Mouse (Mus musculus) heart, embryonic 10.5 days (tissue): ENCODE data around the gene Vps9d1. TPM values are rescaled to one million over a fixed set of nuclear protein-coding genes. Genes with fewer than 3 reads are reported as not detected.
"Not testable (repeated sequence)": the region's sequence is repeated elsewhere in the genome, so short reads cannot be mapped to it uniquely, and the experiment has no call there.

Experiments
- DNase-seq: peaks from one replicate; pipeline ENCODE4 v3.0.0-alpha.2; 2017; ENCODE audit warnings: low spot score
- H3K27ac ChIP-seq: fragments of 300-500 bp; sonication (generic); 2 replicates; pipeline ENCODE4 v1.5.1; 2016; ENCODE audit warnings: mild to moderate bottlenecking
- H3K27me3 ChIP-seq: fragments of 300-500 bp; sonication (generic); 2 replicates; pipeline ENCODE4 v1.6.1; 2016; ENCODE audit warnings: mild to moderate bottlenecking; ENCODE audit not compliant: poor library complexity, insufficient read depth, severe bottlenecking
- H3K36me3 ChIP-seq: fragments of 300-500 bp; sonication (generic); 2 replicates; pipeline ENCODE4 v1.6.1; 2016; ENCODE audit warnings: mild to moderate bottlenecking, moderate library complexity
- H3K4me1 ChIP-seq: fragments of 300-500 bp; sonication (generic); 2 replicates; pipeline ENCODE4 v1.6.1; 2016; ENCODE audit warnings: mild to moderate bottlenecking
- H3K4me3 ChIP-seq: fragments of 300-500 bp; sonication (generic); 2 replicates; pipeline ENCODE4 v1.5.1; 2016; ENCODE audit warnings: mild to moderate bottlenecking, moderate library complexity
- H3K9me3 ChIP-seq: fragments of 300-500 bp; sonication (generic); 2 replicates; pipeline ENCODE4 v1.6.1; 2016; ENCODE audit warnings: mild to moderate bottlenecking, moderate library complexity
- WGBS: fragments of 180-500 bp; shearing (Covaris S2); methylation state at CpG from one replicate; pipeline ENCODE4 v1.1.7; 2016; 5-methylcytosine and 5-hydroxymethylcytosine counted together
- polyA plus RNA-seq: library from polyadenylated mRNA; unstranded; fragments of >200 nt; fragmentation: Nextera tagmentation; extraction: Ambion mirVana; gene quantifications from 2 replicates; pipeline ENCODE4 v1.2.1, GENCODE M21; 2016

The Vps9d1 gene
- polyA plus RNA-seq: 19.7 and 20.6 TPM in 2 replicates

GRCm38 (mm10) chr8:123254099-123254885 is at the start of gene Vps9d1, which contains the start of gene Zfp276:
Gene Vps9d1 (minus strand): TSS chr8:123254348.
Gene Zfp276 (plus strand): TSS chr8:123254195.
- Histone ChIP-seq H3K9me3 (no peaks in the 10 kb centered on the region), H3K27ac (peak within 1 kb of the TSS; percentile 98), H3K27me3 (no peaks in the 10 kb centered on the region), H3K4me3 (peak within 1 kb of the TSS; percentile 97), H3K36me3 (peaks cover 64% of the 10 kb centered on the region), H3K4me1 (peaks cover 37% of the 10 kb centered on the region)
- DNase-seq: peak; percentile 94
- WGBS: under 1% methylated on average over 91 of the region's 99 CpGs

DNA sequence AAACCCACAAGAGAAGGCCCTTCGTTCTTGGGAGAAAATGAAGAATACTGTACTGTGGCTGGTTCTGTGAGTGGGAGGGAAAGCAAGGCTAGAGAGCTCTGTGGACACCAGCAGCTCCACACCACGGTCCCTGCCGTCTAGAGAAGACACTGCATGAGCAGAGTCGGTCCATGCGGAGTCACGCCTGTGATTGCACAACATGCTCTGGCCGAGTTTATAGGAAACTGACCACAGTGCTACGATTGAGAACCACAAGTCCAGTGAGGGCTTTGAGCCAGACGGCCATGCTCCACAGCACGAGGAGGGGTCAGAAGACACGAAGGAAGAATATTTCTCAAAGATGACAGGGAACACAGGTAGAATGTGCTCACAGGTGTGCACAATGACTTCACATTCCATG is 44.2 kb upstream of the Vps9d1 start:
- no peak overlapping the region for H3K27ac ChIP-seq
- no peak for DNase-seq
- 93% methylated on average over 11 of the region's 11 CpGs for WGBS
- no peak overlapping the region for H3K4me3 ChIP-seq
- no peaks in the 10 kb centered on the region for H3K4me1 ChIP-seq
- peaks cover 64% of the 10 kb centered on the region for H3K36me3 ChIP-seq
- no peaks in the 10 kb centered on the region for H3K27me3 ChIP-seq
- H3K9me3 ChIP-seq: no peaks in the 10 kb centered on the region

GRCm38 (mm10) chr8:123292785-123293184 is 38.6 kb upstream of the Vps9d1 start:
- Histone ChIP-seq H3K27ac (no peak overlapping the region), H3K4me1 (peaks cover 6% of the 10 kb centered on the region), H3K27me3 (no peaks in the 10 kb centered on the region), H3K36me3 (peaks cover 86% of the 10 kb centered on the region), H3K9me3 (no peaks in the 10 kb centered on the region), H3K4me3 (no peak overlapping the region)
- DNase-seq: no peak
- 87% methylated on average over 2 of the region's 2 CpGs for WGBS

DNA sequence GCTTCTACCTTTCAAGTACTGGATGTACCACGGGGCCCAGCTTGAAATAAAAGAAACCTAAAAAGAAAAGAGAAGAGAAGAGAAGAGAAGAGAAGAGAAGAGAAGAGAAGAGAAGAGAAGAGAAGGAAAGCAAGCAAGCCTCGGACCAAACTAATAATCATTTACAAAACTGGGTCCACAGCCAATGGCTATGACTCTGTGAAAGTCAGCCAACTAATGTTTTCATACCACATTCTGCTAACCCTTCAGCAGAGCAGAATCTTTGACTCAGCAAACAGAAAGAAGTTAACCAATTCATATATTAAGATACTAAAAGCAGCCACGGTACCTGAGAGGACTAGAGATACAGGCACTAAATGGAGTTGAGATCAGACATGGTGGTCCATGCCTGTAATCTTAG is 38.1 kb upstream of the Vps9d1 start:
- Histone ChIP-seq H3K9me3 (no peaks in the 10 kb centered on the region), H3K4me1 (peaks cover 6% of the 10 kb centered on the region), H3K36me3 (peaks cover 87% of the 10 kb centered on the region), H3K27ac (no peak overlapping the region), H3K4me3 (no peak overlapping the region), H3K27me3 (no peaks in the 10 kb centered on the region)
- 86% methylated on average over 3 of the region's 3 CpGs for WGBS
- no peak for DNase-seq

DNA sequence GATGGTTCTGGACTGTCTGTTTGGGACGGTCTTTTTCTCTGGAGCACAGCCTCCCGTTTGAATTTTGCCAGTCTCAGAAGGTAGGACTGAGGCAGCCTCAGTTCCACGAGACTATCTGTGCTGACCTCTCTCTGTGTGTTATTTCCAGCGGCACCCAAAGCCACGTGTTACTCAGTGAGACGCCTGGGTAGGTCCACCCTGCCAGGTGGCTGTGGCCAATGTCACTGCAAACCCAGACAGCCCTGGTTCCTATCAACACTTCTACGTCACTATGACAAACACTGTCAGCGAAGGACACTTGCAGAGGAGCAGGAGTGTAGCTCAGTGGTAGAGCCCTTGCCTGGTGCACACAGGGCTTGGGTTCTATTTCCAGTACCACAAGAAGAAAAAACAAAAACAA is 37.6 kb upstream of the Vps9d1 start:
- H3K27ac ChIP-seq: peak overlapping the region; percentile 16; the same call in 1 of the 2 replicates
- WGBS: 55% methylated on average over 8 of the region's 8 CpGs
- no peak for DNase-seq
- no peaks in the 10 kb centered on the region for H3K9me3 ChIP-seq
- peaks cover 6% of the 10 kb centered on the region for H3K4me1 ChIP-seq
- peaks cover 87% of the 10 kb centered on the region for H3K36me3 ChIP-seq
- H3K27me3 ChIP-seq: no peaks in the 10 kb centered on the region
- no peak overlapping the region for H3K4me3 ChIP-seq

DNA sequence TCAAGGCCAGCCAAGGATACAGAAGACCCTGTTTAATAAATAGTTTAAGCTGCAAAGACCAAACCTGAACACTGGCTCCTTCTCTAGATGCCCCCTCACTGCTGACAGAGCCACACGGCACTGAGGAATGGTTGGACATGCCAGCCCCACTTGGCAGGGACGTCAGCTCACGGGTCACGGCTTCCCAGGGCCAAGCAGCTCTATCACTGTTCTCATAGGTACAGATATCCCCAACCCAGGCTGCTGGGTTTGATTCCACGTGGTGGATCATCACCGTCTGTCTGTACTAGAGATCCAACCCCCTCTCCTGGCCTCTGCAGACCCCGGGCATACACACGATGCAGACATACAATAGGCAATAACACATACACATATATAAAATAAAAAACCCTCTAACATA is 36.5 kb upstream of the Vps9d1 start:
- Histone ChIP-seq H3K9me3 (no peaks in the 10 kb centered on the region), H3K4me3 (no peak overlapping the region), H3K36me3 (peaks cover 85% of the 10 kb centered on the region), H3K4me1 (peaks cover 6% of the 10 kb centered on the region), H3K27me3 (no peaks in the 10 kb centered on the region), H3K27ac (no peak overlapping the region)
- 96% methylated on average over 8 of the region's 8 CpGs for WGBS
- no peak for DNase-seq

GRCm38 (mm10) chr8:123290166-123290565 is 36.0 kb upstream of the Vps9d1 start:
- Histone ChIP-seq H3K36me3 (peaks cover 80% of the 10 kb centered on the region), H3K27ac (no peak overlapping the region), H3K27me3 (no peaks in the 10 kb centered on the region), H3K4me3 (no peak overlapping the region), H3K9me3 (no peaks in the 10 kb centered on the region), H3K4me1 (peaks cover 6% of the 10 kb centered on the region)
- DNase-seq: no peak
- 80% methylated on average over 4 of the region's 4 CpGs for WGBS

- DNase-seq: no peak
- H3K27me3 ChIP-seq: no peaks in the 10 kb centered on the region
- H3K4me3 ChIP-seq: no peak overlapping the region
- no peaks in the 10 kb centered on the region for H3K9me3 ChIP-seq
- 94% methylated on average over 17 of the region's 17 CpGs for WGBS
- H3K27ac ChIP-seq: no peak overlapping the region
- peaks cover 64% of the 10 kb centered on the region for H3K36me3 ChIP-seq
- peaks cover 17% of the 10 kb centered on the region for H3K4me1 ChIP-seq
Measured at GRCm38 (mm10) chr8:123287362-123287761, 33.2 kb upstream of the Vps9d1 start.

GRCm38 (mm10) chr8:123284493-123284892 is 30.3 kb upstream of the Vps9d1 start:
- Histone ChIP-seq H3K4me3 (no peak overlapping the region), H3K9me3 (no peaks in the 10 kb centered on the region), H3K27me3 (no peaks in the 10 kb centered on the region), H3K27ac (no peak overlapping the region), H3K36me3 (peaks cover 66% of the 10 kb centered on the region), H3K4me1 (peaks cover 11% of the 10 kb centered on the region; the same call in 1 of the 2 replicates)
- DNase-seq: no peak
- WGBS: 54% methylated on average over 5 of the region's 5 CpGs

DNA sequence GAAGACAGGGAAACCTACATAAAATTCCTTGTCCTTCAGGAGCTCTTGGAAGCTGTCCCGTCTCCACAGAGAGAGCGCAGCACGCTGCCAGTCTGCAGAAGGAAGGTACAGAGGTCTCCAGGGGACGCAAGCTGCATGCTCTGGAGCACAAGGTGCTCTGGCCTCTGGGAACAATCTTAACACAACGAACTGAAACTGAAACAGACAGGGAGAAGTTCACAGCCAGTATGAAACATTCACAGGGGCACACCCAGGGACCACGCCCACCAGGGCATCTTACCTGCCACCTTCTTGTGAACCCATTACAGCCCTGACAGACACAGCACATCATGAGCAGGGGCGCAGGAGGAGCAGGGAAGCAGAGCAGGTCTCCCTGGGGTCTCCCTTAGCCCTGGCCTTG is 29.8 kb upstream of the Vps9d1 start:
- Histone ChIP-seq H3K27me3 (no peaks in the 10 kb centered on the region), H3K36me3 (peaks cover 61% of the 10 kb centered on the region), H3K27ac (no peak overlapping the region), H3K4me1 (peaks cover 11% of the 10 kb centered on the region; the same call in 1 of the 2 replicates), H3K9me3 (no peaks in the 10 kb centered on the region), H3K4me3 (no peak overlapping the region)
- 83% methylated on average over 7 of the region's 7 CpGs for WGBS
- no peak for DNase-seq

DNA sequence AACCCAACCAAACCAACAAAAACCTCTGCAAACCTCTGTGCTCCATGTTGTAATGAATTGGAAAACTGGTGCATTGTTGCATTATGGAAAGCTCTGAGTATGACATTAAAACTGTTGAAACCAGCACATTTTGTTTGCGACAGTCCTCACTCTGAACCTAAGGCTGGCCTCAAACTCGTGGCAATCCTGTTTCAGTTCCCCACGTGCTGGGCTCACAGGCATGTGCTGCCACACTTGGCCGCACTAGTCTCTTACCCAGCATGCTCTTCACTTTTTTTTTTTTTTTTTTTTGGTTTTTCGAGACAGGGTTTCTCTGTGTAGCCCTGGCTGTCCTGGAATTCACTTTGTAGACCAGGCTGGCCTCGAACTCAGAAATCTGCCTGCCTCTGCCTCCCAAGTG is 28.8 kb upstream of the Vps9d1 start:
- H3K4me1 ChIP-seq: peaks cover 15% of the 10 kb centered on the region; the same call in 1 of the 2 replicates
- H3K27ac ChIP-seq, H3K9me3 ChIP-seq, DNase-seq, H3K4me3 ChIP-seq, H3K27me3 ChIP-seq: not testable (repeated sequence)
- WGBS: 90% methylated on average over 5 of the region's 6 CpGs
- H3K36me3 ChIP-seq: peaks cover 59% of the 10 kb centered on the region

GRCm38 (mm10) chr8:123280302-123281094 is 26.4 kb upstream of the Vps9d1 start:
- H3K36me3 ChIP-seq: peaks cover 51% of the 10 kb centered on the region
- WGBS: 83% methylated on average over 13 of the region's 13 CpGs

DNA sequence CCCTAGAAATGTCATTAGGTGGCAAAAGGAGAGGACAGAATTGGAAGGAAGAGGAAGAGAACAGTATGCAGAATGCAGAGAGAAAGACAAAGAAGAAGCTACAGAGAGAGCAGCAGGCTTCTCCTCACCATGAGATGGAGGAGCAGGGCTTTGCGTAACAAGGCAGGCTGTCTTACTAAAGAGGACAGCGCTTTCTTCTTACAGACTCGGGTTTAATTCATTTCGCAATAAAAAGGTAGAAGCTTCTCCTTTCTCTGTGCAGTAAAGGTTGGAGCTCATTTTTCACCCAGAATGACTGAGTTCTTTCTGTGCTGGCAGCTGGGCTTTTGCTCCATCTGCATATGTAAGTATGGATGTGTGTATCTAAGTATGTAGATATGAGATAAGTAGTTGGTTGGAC is 25.7 kb upstream of the Vps9d1 start:
- 92% methylated on average over 4 of the region's 4 CpGs for WGBS
- no peak overlapping the region for H3K27ac ChIP-seq
- H3K27me3 ChIP-seq: no peaks in the 10 kb centered on the region
- no peaks in the 10 kb centered on the region for H3K9me3 ChIP-seq
- peaks cover 57% of the 10 kb centered on the region for H3K36me3 ChIP-seq
- H3K4me3 ChIP-seq: no peak overlapping the region
- peaks cover 15% of the 10 kb centered on the region; the same call in 1 of the 2 replicates for H3K4me1 ChIP-seq
- no peak for DNase-seq

More at GRCm38 (mm10) chr8:123280302-123281094, 26.4 kb upstream of the Vps9d1 start:
- no peak for DNase-seq
- no peak overlapping the region for H3K27ac ChIP-seq
- H3K4me1 ChIP-seq: peaks cover 16% of the 10 kb centered on the region; the same call in 1 of the 2 replicates
- no peaks in the 10 kb centered on the region for H3K9me3 ChIP-seq
- no peaks in the 10 kb centered on the region for H3K27me3 ChIP-seq
- no peak overlapping the region for H3K4me3 ChIP-seq
